Comparison of ENCODE assay signal across 1 mouse cellular context in the genomic region with DNA sequence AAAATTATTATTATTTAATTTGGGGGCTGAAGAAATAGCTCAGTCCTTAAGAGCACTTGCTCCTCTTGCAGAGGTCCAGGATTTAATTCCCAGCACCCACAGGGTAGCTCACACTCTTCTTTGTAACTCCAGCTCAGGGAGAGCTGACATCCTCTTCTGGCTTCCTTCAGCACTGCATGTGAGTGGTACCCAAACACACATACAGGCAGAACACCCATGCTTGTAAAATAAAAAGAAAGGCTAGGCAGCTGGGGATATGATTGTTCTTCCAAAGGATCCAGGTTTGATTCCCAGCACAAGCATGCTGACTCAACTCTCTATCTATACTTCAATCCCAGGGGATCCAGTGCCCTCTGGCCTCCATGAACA.
TF ChIP-seq lines count a peak whose summit lies in the region.

No protein-coding gene starts in this region.

TF ChIP-seq in MEL, 35 proteins besides CTCF, POLR2A, EP300 and RAD21:
- TF ChIP-seq HCFC1 (IDR thresholded peaks at IDR 0.05; ENCODE audit: low read depth, low read length) (no peak), POLR2AphosphoS5 (IDR thresholded peaks at IDR 0.05; ENCODE audit: borderline replicate concordance, low read depth, low read length) (no peak), MYC (IDR thresholded peaks at IDR 0.05; ENCODE audit: low read depth, low read length) (no peak), ZMIZ1 (IDR thresholded peaks at IDR 0.05; ENCODE audit: low read depth, low read length) (no peak), SIN3A (IDR thresholded peaks at IDR 0.05; ENCODE audit: low read length) (no peak), NRF1 (IDR thresholded peaks at IDR 0.05; ENCODE audit: insufficient read depth, low read depth, low read length, poor library complexity, severe bottlenecking) (no peak)
